Mouse (Mus musculus) liver, embryonic 12.5 days (tissue): ENCODE results near the gene Fbxo3. TPM values are rescaled to one million over a fixed set of nuclear protein-coding genes. Genes with fewer than 3 reads are reported as not detected.
A peak's percentile ranks its signal among the peaks of the same experiment; 100 is the strongest.
"Not testable (repeated sequence)": the region's sequence is repeated elsewhere in the genome, so short reads cannot be mapped to it uniquely, and the experiment has no call there.

Experiments
- ATAC-seq: fragments of 200-750 bp; cut with Nextera tagmentation; 2 replicates; pipeline ENCODE4 v1.8.0; 2017; ENCODE audit warnings: moderate number of reproducible peaks, mild to moderate bottlenecking, moderate library complexity
- H3K27ac ChIP-seq: fragments of 300-500 bp; sonication (generic); 2 replicates; pipeline ENCODE4 v1.5.1; 2016; ENCODE audit warnings: mild to moderate bottlenecking
- H3K27me3 ChIP-seq: fragments of 300-500 bp; sonication (generic); replicated peaks from 2 replicates; pipeline ENCODE4 v1.6.1; 2016; ENCODE audit warnings: mild to moderate bottlenecking, moderate library complexity
- H3K36me3 ChIP-seq: fragments of 300-500 bp; sonication (generic); 2 replicates; pipeline ENCODE4 v1.6.1; 2016; ENCODE audit warnings: mild to moderate bottlenecking, moderate library complexity
- H3K4me1 ChIP-seq: fragments of 300-500 bp; sonication (generic); 2 replicates; pipeline ENCODE4 v1.6.1; 2016
- H3K4me2 ChIP-seq: fragments of 300-500 bp; sonication (generic); 2 replicates; pipeline ENCODE4 v1.6.1; 2016; ENCODE audit warnings: mild to moderate bottlenecking, moderate library complexity
- H3K4me3 ChIP-seq: fragments of 300-500 bp; sonication (generic); 2 replicates; pipeline ENCODE4 v1.5.1; 2016; ENCODE audit warnings: mild to moderate bottlenecking, moderate library complexity
- H3K9ac ChIP-seq: fragments of 300-500 bp; sonication (generic); 2 replicates; pipeline ENCODE4 v1.6.1; 2016; ENCODE audit warnings: mild to moderate bottlenecking, moderate library complexity
- H3K9me3 ChIP-seq: fragments of 300-500 bp; sonication (generic); replicated peaks from 2 replicates; pipeline ENCODE4 v1.6.1; 2016; ENCODE audit warnings: mild to moderate bottlenecking, moderate library complexity
- WGBS: fragments of 180-500 bp; shearing (Covaris S2); methylation state at CpG from one replicate; pipeline ENCODE4 v1.1.7; 2016; ENCODE audit not compliant: insufficient replicate concordance; 5-methylcytosine and 5-hydroxymethylcytosine counted together
- polyA plus RNA-seq: library from polyadenylated mRNA; unstranded; fragments of >200 nt; fragmentation: Nextera tagmentation; extraction: Ambion mirVana; gene quantifications from 2 replicates; pipeline ENCODE4 v1.2.1, GENCODE M21; 2016

Fbxo3 gene
- polyA plus RNA-seq, 1 experiment from 2014 or later: 60.1 TPM

DNA sequence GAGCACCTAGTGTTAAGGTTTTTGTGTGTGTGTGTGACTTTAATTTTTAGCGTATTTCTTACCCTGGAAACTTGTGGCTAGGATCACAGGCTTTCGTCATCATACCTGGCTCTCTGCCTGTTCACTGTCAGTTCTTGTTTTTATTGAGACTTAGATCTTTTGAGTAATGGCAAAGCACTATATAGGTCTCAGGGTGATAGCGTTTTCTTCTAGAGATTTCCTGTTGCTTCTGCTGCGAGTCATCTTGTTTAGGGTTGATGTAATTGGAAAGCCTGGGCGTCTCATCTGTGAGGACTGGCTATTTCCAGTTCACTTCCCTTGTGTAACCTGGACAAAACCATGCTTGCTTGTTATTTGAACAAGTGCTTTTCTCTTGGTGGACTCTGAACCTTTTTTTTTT, 14.1 kb downstream of the Fbxo3 start:
- Histone ChIP-seq H3K9ac (no peak overlapping the region), H3K9me3 (no peaks in the 10 kb centered on the region), H3K27me3 (no peaks in the 10 kb centered on the region), H3K4me3 (no peak overlapping the region), H3K4me2 (no peak overlapping the region), H3K36me3 (peaks cover 81% of the 10 kb centered on the region), H3K27ac (no peak overlapping the region), H3K4me1 (peaks cover 26% of the 10 kb centered on the region)
- ATAC-seq: no peak
- 80% methylated on average over 5 of the region's 5 CpGs for WGBS

DNA sequence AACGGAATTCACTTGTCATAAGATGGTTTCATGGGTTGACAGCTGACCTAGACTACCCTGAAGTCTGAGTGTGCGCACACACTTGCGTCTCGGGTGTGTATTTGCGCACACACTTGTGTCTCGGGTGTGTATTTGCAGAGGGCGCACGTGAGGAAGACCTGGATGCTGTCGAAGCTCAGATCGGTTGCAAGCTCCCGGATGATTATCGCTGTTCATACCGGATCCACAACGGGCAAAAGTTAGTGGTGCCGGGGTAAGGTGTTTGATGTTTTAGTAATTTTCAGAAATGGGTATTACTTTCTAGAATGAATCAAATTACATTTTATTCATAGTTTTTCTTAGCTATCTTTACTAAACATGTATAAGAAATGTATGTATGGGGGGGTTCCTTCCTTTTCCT, 15.2 kb downstream of the Fbxo3 start:
- Histone ChIP-seq H3K9ac (no peak overlapping the region), H3K4me1 (peaks cover 26% of the 10 kb centered on the region), H3K9me3 (no peaks in the 10 kb centered on the region), H3K27me3 (no peaks in the 10 kb centered on the region), H3K4me2 (no peak overlapping the region), H3K27ac (no peak overlapping the region), H3K4me3 (no peak overlapping the region), H3K36me3 (peaks cover 76% of the 10 kb centered on the region)
- WGBS: 92% methylated on average over 15 of the region's 15 CpGs
- no peak for ATAC-seq

DNA sequence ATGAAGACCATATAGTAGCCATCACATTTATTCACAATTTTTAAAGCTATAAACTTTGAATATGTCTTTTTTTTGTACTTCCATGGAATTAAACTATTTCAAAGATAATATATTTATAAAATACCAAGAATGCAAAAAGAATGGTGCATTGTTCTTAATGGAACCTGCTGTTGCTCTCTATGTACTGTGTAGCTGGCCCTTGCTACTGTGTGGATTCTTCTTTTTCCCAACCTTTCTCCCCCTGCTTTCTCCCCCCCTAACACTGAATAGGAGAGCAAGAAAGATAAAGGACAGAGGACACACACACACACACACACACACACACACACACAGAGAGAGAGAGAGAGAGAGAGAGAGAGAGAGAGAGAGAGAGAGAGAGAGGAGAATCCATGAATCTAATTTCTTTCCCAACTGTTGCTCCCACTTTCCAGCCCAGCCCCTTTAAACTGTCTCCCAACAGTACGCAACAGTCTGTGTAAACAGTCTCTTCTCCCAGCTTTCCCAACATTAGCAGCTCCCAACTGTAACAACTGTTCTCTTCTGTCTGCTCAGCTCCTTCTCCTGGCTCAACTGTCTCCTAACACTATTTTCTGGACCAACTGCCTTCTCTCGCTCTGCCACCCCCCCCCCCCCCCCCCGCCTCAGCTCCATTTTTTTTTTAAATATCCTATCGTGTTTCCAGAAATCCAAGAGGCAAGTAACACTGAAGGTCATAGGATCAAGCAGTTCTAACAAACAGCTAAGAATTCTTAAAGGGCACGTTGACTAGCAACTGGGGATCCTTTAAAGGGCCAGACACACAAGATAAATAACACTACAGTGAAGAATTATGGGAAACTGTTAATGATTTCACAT, 16.3 kb downstream of the Fbxo3 start:
- Histone ChIP-seq H3K4me3 (no peak overlapping the region), H3K27me3 (no peaks in the 10 kb centered on the region), H3K4me1 (peaks cover 26% of the 10 kb centered on the region), H3K4me2 (peak overlapping the region; percentile 4; the same call in 1 of the 2 replicates), H3K9me3 (no peaks in the 10 kb centered on the region), H3K27ac (peak overlapping the region; percentile 34; the same call in 1 of the 2 replicates), H3K36me3 (peaks cover 78% of the 10 kb centered on the region), H3K9ac (no peak overlapping the region)
- no peak for ATAC-seq
- WGBS: 65% methylated on average over 5 of the region's 5 CpGs

DNA sequence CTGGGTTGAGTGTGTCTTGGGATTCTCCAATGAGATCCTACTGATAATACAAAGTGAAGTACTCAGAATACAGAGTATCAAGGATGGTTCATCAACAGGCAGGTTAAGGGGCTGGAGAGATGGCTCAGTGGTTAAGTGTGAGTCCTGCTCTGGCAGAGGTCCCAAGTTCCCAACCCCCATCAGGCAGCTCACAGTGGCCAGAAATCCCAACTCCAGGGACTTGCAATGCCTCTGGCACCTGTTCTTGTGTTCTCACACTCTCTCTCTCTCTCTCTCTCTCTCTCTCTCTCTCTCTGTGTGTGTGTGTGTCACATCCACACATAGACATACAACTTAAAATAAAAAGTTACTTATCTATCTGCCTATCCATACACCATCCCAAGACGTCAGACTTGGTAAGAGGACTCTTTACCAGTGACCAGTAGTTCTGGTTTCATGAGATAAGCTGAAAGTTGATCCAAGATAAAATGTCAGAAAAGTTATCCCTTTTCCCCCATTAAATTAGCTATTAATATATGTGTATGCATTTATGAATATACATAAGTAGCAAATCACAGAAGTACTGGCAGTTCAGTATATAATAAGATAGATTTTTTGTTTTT, 17.1 kb downstream of the Fbxo3 start:
- Histone ChIP-seq H3K27me3 (no peaks in the 10 kb centered on the region), H3K9me3 (no peaks in the 10 kb centered on the region), H3K36me3 (peaks cover 77% of the 10 kb centered on the region), H3K4me2 (peak overlapping the region; percentile 4; the same call in 1 of the 2 replicates), H3K4me3 (no peak overlapping the region), H3K9ac (0 out of 2 replicates have a peak overlapping the region, but pooled peaks have one; percentile 3), H3K4me1 (peaks cover 26% of the 10 kb centered on the region), H3K27ac (peak overlapping the region; percentile 34; the same call in 1 of the 2 replicates)
- peak; percentile 78 for ATAC-seq
- 16% methylated on average over 1 of the region's 1 CpGs for WGBS

DNA sequence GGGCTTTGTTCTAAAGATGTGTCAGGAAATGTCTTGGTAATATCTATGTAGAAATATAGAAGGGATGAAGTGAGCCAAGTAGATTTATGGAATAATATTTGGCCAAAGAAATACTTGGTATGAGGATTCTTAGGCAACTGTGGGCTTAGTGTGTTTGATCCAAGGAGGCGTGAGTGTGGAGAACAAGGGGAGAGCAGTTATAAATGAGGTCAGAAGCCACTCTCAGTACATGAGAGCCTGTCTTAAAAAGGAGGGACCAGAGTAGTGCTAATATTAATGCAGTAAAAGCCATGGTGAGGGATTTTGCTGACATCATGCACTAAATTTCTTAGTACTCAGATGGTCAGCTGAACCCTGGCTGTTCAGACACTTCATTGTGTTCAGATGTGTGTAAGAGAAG, 30.9 kb downstream of the Fbxo3 start:
- Histone ChIP-seq H3K9me3 (no peaks in the 10 kb centered on the region), H3K4me2 (no peak overlapping the region), H3K36me3 (peaks cover 67% of the 10 kb centered on the region), H3K4me1 (0 out of 2 replicates have a peak, but pooled peaks cover 6% of the 10 kb centered on the region), H3K27me3 (no peaks in the 10 kb centered on the region), H3K4me3 (no peak overlapping the region), H3K27ac (no peak overlapping the region), H3K9ac (no peak overlapping the region)
- no peak for ATAC-seq
- 74% methylated on average over 1 of the region's 1 CpGs for WGBS

DNA sequence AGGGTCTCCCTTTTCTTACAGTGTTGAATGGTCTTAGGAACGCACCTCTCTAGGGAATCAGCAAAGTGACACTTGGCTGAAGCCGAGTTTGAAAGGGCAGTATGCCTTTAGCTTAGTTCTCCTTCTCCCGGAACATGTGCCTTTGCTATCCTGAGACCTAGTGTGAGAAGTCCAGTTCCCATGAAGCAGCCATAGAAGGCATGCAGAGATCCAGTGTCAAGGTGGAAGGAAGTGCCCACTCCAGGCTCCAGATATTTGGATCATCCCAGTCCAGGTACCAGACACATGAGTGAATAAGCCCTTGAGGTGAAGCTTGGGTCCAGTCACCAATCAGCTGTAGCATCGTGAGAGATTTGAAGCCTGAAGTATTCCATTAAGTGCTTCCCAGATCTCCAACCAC, 31.4 kb downstream of the Fbxo3 start:
- no peak overlapping the region for H3K4me2 ChIP-seq
- no peaks in the 10 kb centered on the region for H3K9me3 ChIP-seq
- H3K4me1 ChIP-seq: peaks cover 9% of the 10 kb centered on the region
- WGBS: 90% methylated on average over 4 of the region's 4 CpGs
- peaks cover 61% of the 10 kb centered on the region for H3K36me3 ChIP-seq
- no peak overlapping the region for H3K9ac ChIP-seq
- ATAC-seq: no peak
- H3K27ac ChIP-seq: no peak overlapping the region
- no peak overlapping the region for H3K4me3 ChIP-seq
- H3K27me3 ChIP-seq: no peaks in the 10 kb centered on the region

DNA sequence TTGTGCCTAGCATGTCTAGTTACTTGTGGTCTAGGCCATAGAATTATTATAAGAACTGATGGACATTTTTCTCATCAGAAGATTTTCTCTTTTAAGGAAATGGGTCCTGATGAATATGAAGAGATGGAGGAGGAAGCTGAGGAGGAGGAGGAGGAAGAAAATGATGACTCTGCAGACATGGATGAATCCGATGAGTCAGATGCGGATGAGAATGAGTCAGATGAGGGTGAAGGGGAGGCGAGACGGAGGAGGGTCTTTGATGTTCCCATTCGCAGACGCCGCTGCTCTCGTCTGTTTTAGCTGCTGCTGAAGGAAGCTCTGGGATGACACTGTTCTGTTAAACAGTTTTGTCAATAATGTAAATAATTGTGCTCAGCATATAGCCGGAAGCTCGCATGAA, 32.3 kb downstream of the Fbxo3 start:
- no peak overlapping the region for H3K4me3 ChIP-seq
- H3K9me3 ChIP-seq: no peaks in the 10 kb centered on the region
- H3K4me2 ChIP-seq: no peak overlapping the region
- WGBS: 81% methylated on average over 10 of the region's 10 CpGs
- no peak for ATAC-seq
- H3K4me1 ChIP-seq: peaks cover 17% of the 10 kb centered on the region
- no peaks in the 10 kb centered on the region for H3K27me3 ChIP-seq
- no peak overlapping the region for H3K9ac ChIP-seq
- H3K36me3 ChIP-seq: peaks cover 53% of the 10 kb centered on the region
- H3K27ac ChIP-seq: no peak overlapping the region

DNA sequence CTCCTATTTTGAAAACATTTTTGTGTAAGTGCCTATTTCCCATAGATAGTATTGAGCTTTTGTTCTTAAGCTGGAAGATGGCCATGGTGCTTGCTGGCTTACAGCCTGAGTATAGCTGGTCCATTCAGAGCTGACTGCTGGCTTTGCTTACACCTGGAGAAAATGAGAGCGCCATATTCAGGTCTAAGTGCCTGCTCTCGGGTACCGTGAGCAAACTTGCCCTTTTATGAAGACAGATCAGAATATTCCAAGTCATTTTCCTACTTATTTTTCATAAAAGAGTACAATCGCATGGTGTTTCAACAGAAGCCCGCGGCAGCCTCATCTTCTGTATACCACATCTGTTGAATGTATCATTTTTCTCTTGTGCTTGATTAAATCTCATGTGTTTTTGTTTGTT, 33.5 kb downstream of the Fbxo3 start:
- peaks cover 22% of the 10 kb centered on the region for H3K4me1 ChIP-seq
- H3K9ac ChIP-seq: no peak overlapping the region
- no peak overlapping the region for H3K4me2 ChIP-seq
- peaks cover 45% of the 10 kb centered on the region for H3K36me3 ChIP-seq
- no peak overlapping the region for H3K4me3 ChIP-seq
- 92% methylated on average over 6 of the region's 6 CpGs for WGBS
- H3K9me3 ChIP-seq: no peaks in the 10 kb centered on the region
- H3K27ac ChIP-seq: no peak overlapping the region
- no peak for ATAC-seq
- H3K27me3 ChIP-seq: no peaks in the 10 kb centered on the region

DNA sequence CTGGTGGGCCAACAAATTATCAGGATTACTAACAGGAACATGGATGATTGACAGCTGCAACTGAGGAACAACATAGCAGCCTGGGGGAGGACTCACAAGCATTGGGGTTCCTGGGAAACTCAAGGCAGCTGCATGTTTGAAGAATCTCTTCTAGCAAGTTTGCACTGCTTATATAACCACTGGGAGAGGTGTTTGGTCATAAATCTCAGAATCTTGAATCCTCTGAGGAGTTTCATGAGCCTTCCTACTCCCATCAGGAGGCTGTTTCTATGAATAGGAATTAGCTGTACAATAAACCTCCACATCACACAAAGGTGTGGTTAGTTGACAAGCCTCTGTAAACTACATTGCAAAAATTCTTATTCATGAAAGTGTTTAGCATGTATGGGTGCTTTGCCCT, 35.1 kb downstream of the Fbxo3 start:
- Histone ChIP-seq H3K9ac (no peak overlapping the region), H3K9me3 (no peaks in the 10 kb centered on the region), H3K4me1 (peaks cover 35% of the 10 kb centered on the region), H3K4me2 (no peak overlapping the region), H3K27me3 (no peaks in the 10 kb centered on the region), H3K27ac (no peak overlapping the region), H3K36me3 (peaks cover 42% of the 10 kb centered on the region), H3K4me3 (no peak overlapping the region)
- no peak for ATAC-seq

DNA sequence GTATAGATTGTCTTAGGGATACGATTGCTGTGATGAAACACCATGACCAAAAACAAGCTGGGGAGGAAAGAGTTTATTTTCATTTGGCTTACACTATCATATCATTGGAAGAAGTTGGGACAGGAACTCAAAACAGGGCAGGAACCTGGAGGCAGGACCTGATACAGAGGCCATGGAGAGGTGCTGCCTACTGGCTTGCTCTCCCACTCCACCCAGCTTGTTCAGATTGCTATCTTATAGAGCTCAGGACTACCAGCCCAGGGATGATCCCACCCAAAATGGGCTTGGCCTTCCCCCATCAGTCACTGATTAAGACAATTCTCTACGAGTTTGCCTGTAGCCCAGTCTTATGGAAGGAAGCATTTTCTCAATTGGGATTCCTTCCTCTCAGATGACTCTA, 36.6 kb downstream of the Fbxo3 start:
- no peak overlapping the region for H3K9ac ChIP-seq
- no peaks in the 10 kb centered on the region for H3K27me3 ChIP-seq
- 58% methylated on average over 2 of the region's 2 CpGs for WGBS
- H3K4me1 ChIP-seq: peaks cover 44% of the 10 kb centered on the region
- H3K27ac ChIP-seq: no peak overlapping the region
- H3K4me3 ChIP-seq: no peak overlapping the region
- no peaks in the 10 kb centered on the region for H3K9me3 ChIP-seq
- ATAC-seq: peak; percentile 85
- no peak overlapping the region for H3K4me2 ChIP-seq
- H3K36me3 ChIP-seq: peaks cover 32% of the 10 kb centered on the region

DNA sequence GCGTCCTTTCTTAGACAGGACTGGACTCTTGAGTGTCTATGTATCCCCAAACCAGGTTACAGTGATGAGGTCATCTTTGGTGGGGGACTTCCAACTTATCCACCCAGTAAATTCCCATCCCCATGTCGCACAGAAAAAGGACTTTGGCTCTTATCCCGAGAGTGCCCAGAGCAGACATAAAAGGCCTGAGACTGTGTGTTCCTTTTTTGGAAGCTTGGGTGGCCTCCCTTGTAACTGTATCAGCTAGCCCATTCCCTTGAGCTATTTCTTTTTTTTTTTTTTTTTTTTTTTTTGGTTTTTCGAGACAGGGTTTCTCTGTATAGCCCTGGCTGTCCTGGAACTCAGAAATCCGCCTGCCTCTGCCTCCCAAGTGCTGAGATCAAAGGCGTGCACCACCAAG, 38.0 kb downstream of the Fbxo3 start, which contains the start of gene Gm10912:
Gm10912 (plus strand) TSS at position 301 of the 400 bp plus-strand sequence.
- not testable (repeated sequence) for ATAC-seq, H3K4me3 ChIP-seq, H3K9ac ChIP-seq, H3K9me3 ChIP-seq, H3K4me2 ChIP-seq, H3K27me3 ChIP-seq, H3K27ac ChIP-seq
- 80% methylated on average over 6 of the region's 6 CpGs for WGBS
- peaks cover 57% of the 10 kb centered on the region for H3K4me1 ChIP-seq
- peaks cover 21% of the 10 kb centered on the region for H3K36me3 ChIP-seq

DNA sequence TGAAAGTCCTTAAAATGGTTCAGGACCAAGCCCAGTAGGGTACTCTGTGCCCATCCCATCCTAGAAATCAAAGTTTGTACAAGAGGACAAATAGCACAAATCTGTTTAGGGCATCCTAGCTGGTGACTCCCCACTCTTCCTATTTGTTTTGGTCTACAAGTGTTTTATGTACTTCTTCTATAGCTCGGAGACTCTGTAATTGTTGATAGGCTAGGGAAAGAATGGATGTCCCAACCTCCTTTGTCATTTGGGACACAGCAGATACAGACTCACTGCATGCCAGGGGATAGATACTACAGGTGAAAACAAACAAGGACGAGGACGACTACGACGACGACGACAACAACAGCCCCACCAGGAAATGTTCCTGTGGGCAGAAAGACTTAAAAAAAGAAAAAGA, 40.9 kb downstream of the Fbxo3 start, which contains the start of gene Gm10799:
Gm10799 (minus strand) TSS at position 101 of the 400 bp plus-strand sequence.
- H3K4me3 ChIP-seq, H3K9ac ChIP-seq, ATAC-seq, H3K36me3 ChIP-seq, H3K9me3 ChIP-seq, H3K27me3 ChIP-seq: not testable (repeated sequence)
- peak within 1 kb of the TSS; percentile 49; the same call in 1 of the 2 replicates for H3K27ac ChIP-seq
- peak within 1 kb of the TSS; percentile 77; the same call in 1 of the 2 replicates for H3K4me2 ChIP-seq
- WGBS: 48% methylated on average over 7 of the region's 7 CpGs
- peaks cover 57% of the 10 kb centered on the region for H3K4me1 ChIP-seq
